Mouse (Mus musculus) neural tube, embryonic 11.5 days (tissue): ENCODE results near the gene Fam234b. TPM values are rescaled to one million over a fixed set of nuclear protein-coding genes. Genes with fewer than 3 reads are reported as not detected.

ENCODE experiments used
- polyA plus RNA-seq: library from polyadenylated mRNA; unstranded; fragments of >200 nt; fragmentation: Nextera tagmentation; extraction: Ambion mirVana; gene quantifications from 2 replicates; pipeline ENCODE4 v1.2.1, GENCODE M21; 2014

Fam234b gene
- polyA plus RNA-seq, 1 experiment from 2014 or later: 41.3 TPM

Other genes starting within 250 kb of the Fam234b start
- 2.8 and 3.2 TPM in 2 replicates for gene Apold1, start 216.3 kb upstream of the Fam234b start, polyA plus RNA-seq
- gene Ddx47, start 186.4 kb upstream of the Fam234b start, polyA plus RNA-seq: 109 and 112 TPM in 2 replicates
- 5.8 and 7.5 TPM in 2 replicates for gene Gprc5a, start 132.3 kb upstream of the Fam234b start, polyA plus RNA-seq
- gene Gprc5d, start 79.7 kb upstream of the Fam234b start, polyA plus RNA-seq: not detected in 2 replicates
- gene Hebp1, start within 50 bp of the Fam234b start, polyA plus RNA-seq: 2.8 and 3.0 TPM in 2 replicates
- 0.69 and 1.0 TPM in 2 replicates for gene Gsg1, start 56.4 kb downstream of the Fam234b start, polyA plus RNA-seq
- gene Pbp2, start 112.4 kb downstream of the Fam234b start, polyA plus RNA-seq: not detected in 2 replicates
- gene Emp1, start 164.6 kb downstream of the Fam234b start, polyA plus RNA-seq: 3.3 and 4.1 TPM in 2 replicates